Mouse (Mus musculus): Measurements from ENCODE around the gene Khdc1a. TPM values are rescaled to one million over a fixed set of nuclear protein-coding genes. Genes with fewer than 3 reads are reported as not detected.
"Not testable (repeated sequence)": the region's sequence is repeated elsewhere in the genome, so short reads cannot be mapped to it uniquely, and the experiment has no call there.

Khdc1a gene
- polyA plus RNA-seq (2016; fragmentation: Nextera tagmentation; extraction: Ambion mirVana): not detected in 2 replicates

GRCm38 (mm10) chr1:21349341-21349740 is at the start of gene Khdc1a:
Khdc1a (plus strand) TSS chr1:21349641.
- Histone ChIP-seq H3K27me3 (no peaks in the 10 kb centered on the region), H3K4me1 (no peaks in the 10 kb centered on the region), H3K9ac (no peak within 1 kb of the TSS), H3K27ac (no peak within 1 kb of the TSS), H3K9me3 (no peaks in the 10 kb centered on the region), H3K4me2 (no peak within 1 kb of the TSS), H3K4me3 (replicated peaks) (no peak within 1 kb of the TSS), H3K36me3 (replicated peaks) (no peaks in the 10 kb centered on the region)
- no peak for ATAC-seq (ENCODE audit: low FRiP score)
- 77% methylated on average over 2 of the region's 2 CpGs for WGBS

GRCm38 (mm10) chr1:21299826-21300225 is 49.6 kb upstream of the Khdc1a start:
- WGBS: 57% methylated on average over 3 of the region's 3 CpGs
- H3K36me3 ChIP-seq (replicated peaks): no peaks in the 10 kb centered on the region
- no peak for ATAC-seq (ENCODE audit: low FRiP score)
- no peak overlapping the region for H3K27ac ChIP-seq
- no peak overlapping the region for H3K4me3 ChIP-seq (replicated peaks)
- no peaks in the 10 kb centered on the region for H3K27me3 ChIP-seq
- no peak overlapping the region for H3K9ac ChIP-seq
- H3K4me2 ChIP-seq: no peak overlapping the region
- no peaks in the 10 kb centered on the region for H3K4me1 ChIP-seq
- no peaks in the 10 kb centered on the region for H3K9me3 ChIP-seq

GRCm38 (mm10) chr1:21301686-21302085 is 47.8 kb upstream of the Khdc1a start:
- Histone ChIP-seq H3K9ac (no peak overlapping the region), H3K4me1 (no peaks in the 10 kb centered on the region), H3K4me3 (replicated peaks) (no peak overlapping the region), H3K27ac (no peak overlapping the region), H3K36me3 (replicated peaks) (no peaks in the 10 kb centered on the region), H3K27me3 (no peaks in the 10 kb centered on the region), H3K4me2 (no peak overlapping the region), H3K9me3 (no peaks in the 10 kb centered on the region)
- ATAC-seq (ENCODE audit: low FRiP score): no peak
- WGBS: 82% methylated on average over 3 of the region's 3 CpGs

GRCm38 (mm10) chr1:21304174-21304573 is 45.3 kb upstream of the Khdc1a start:
- H3K4me2 ChIP-seq: no peak overlapping the region
- no peak for ATAC-seq (ENCODE audit: low FRiP score)
- no peaks in the 10 kb centered on the region for H3K36me3 ChIP-seq (replicated peaks)
- H3K4me3 ChIP-seq (replicated peaks): no peak overlapping the region
- WGBS: 80% methylated on average over 3 of the region's 3 CpGs
- H3K9ac ChIP-seq: no peak overlapping the region
- H3K27me3 ChIP-seq: no peaks in the 10 kb centered on the region
- no peak overlapping the region for H3K27ac ChIP-seq
- no peaks in the 10 kb centered on the region for H3K9me3 ChIP-seq
- no peaks in the 10 kb centered on the region for H3K4me1 ChIP-seq

GRCm38 (mm10) chr1:21304646-21305045 is 44.8 kb upstream of the Khdc1a start:
- no peaks in the 10 kb centered on the region for H3K36me3 ChIP-seq (replicated peaks)
- no peak overlapping the region for H3K27ac ChIP-seq
- no peaks in the 10 kb centered on the region for H3K4me1 ChIP-seq
- no peak overlapping the region for H3K9ac ChIP-seq
- no peaks in the 10 kb centered on the region for H3K9me3 ChIP-seq
- no peak overlapping the region for H3K4me2 ChIP-seq
- no peaks in the 10 kb centered on the region for H3K27me3 ChIP-seq
- 87% methylated on average over 4 of the region's 4 CpGs for WGBS
- no peak overlapping the region for H3K4me3 ChIP-seq (replicated peaks)
- no peak for ATAC-seq (ENCODE audit: low FRiP score)

GRCm38 (mm10) chr1:21305443-21305842 is 44.0 kb upstream of the Khdc1a start:
- Histone ChIP-seq H3K9ac (no peak overlapping the region), H3K4me3 (replicated peaks) (no peak overlapping the region), H3K27me3 (no peaks in the 10 kb centered on the region), H3K4me2 (no peak overlapping the region), H3K27ac (no peak overlapping the region), H3K4me1 (no peaks in the 10 kb centered on the region), H3K36me3 (replicated peaks) (no peaks in the 10 kb centered on the region), H3K9me3 (no peaks in the 10 kb centered on the region)
- ATAC-seq (ENCODE audit: low FRiP score): no peak
- WGBS: 93% methylated on average over 3 of the region's 3 CpGs

- Histone ChIP-seq H3K36me3 (replicated peaks) (no peaks in the 10 kb centered on the region), H3K4me1 (no peaks in the 10 kb centered on the region), H3K27ac (no peak overlapping the region), H3K9ac (no peak overlapping the region), H3K27me3 (no peaks in the 10 kb centered on the region), H3K4me3 (replicated peaks) (no peak overlapping the region), H3K9me3 (no peaks in the 10 kb centered on the region), H3K4me2 (no peak overlapping the region)
- ATAC-seq (ENCODE audit: low FRiP score): no peak
- 100% methylated on average over 2 of the region's 2 CpGs for WGBS
These were observed 35.1 kb upstream of the Khdc1a start for GRCm38 (mm10) chr1:21314336-21314735.

GRCm38 (mm10) chr1:21315756-21316155 is 33.7 kb upstream of the Khdc1a start:
- no peak overlapping the region for H3K27ac ChIP-seq
- H3K9me3 ChIP-seq: no peaks in the 10 kb centered on the region

GRCm38 (mm10) chr1:21316305-21316704 is 33.1 kb upstream of the Khdc1a start:
- Histone ChIP-seq H3K4me3 (replicated peaks) (no peak overlapping the region), H3K4me1 (no peaks in the 10 kb centered on the region), H3K9me3 (no peaks in the 10 kb centered on the region), H3K4me2 (no peak overlapping the region), H3K36me3 (replicated peaks) (no peaks in the 10 kb centered on the region), H3K27me3 (no peaks in the 10 kb centered on the region), H3K9ac (no peak overlapping the region), H3K27ac (no peak overlapping the region)
- 91% methylated on average over 2 of the region's 2 CpGs for WGBS
- no peak for ATAC-seq (ENCODE audit: low FRiP score)

More at GRCm38 (mm10) chr1:21315756-21316155, 33.7 kb upstream of the Khdc1a start:
- Histone ChIP-seq H3K4me2 (no peak overlapping the region), H3K36me3 (replicated peaks) (no peaks in the 10 kb centered on the region), H3K4me1 (no peaks in the 10 kb centered on the region), H3K9ac (no peak overlapping the region), H3K27me3 (no peaks in the 10 kb centered on the region), H3K4me3 (replicated peaks) (no peak overlapping the region)
- 91% methylated on average over 2 of the region's 2 CpGs for WGBS
- no peak for ATAC-seq (ENCODE audit: low FRiP score)

GRCm38 (mm10) chr1:21318202-21318601 is 31.2 kb upstream of the Khdc1a start:
- no peak for ATAC-seq (ENCODE audit: low FRiP score)
- Histone ChIP-seq H3K4me3 (replicated peaks) (no peak overlapping the region), H3K36me3 (replicated peaks) (no peaks in the 10 kb centered on the region), H3K27me3 (no peaks in the 10 kb centered on the region), H3K27ac (no peak overlapping the region), H3K4me2 (no peak overlapping the region), H3K9ac (no peak overlapping the region), H3K4me1 (no peaks in the 10 kb centered on the region), H3K9me3 (no peaks in the 10 kb centered on the region)

- H3K36me3 ChIP-seq (replicated peaks); ATAC-seq (ENCODE audit: low FRiP score); H3K4me1 ChIP-seq; H3K9me3 ChIP-seq; H3K27ac ChIP-seq; H3K9ac ChIP-seq; H3K4me3 ChIP-seq (replicated peaks); H3K4me2 ChIP-seq; H3K27me3 ChIP-seq: not testable (repeated sequence)
- WGBS: 95% methylated on average over 5 of the region's 5 CpGs
These were observed 29.2 kb upstream of the Khdc1a start for GRCm38 (mm10) chr1:21320271-21320670.

- H3K4me2 ChIP-seq: no peak overlapping the region
- no peak for ATAC-seq (ENCODE audit: low FRiP score)
- 93% methylated on average over 1 of the region's 1 CpGs for WGBS
These were observed 27.8 kb upstream of the Khdc1a start for GRCm38 (mm10) chr1:21321656-21322055.

GRCm38 (mm10) chr1:21323996-21324574 is 25.4 kb upstream of the Khdc1a start:
- no peaks in the 10 kb centered on the region for H3K4me1 ChIP-seq
- H3K9me3 ChIP-seq: 0 out of 2 replicates have a peak, but pooled peaks cover 5% of the 10 kb centered on the region
- no peak overlapping the region for H3K4me3 ChIP-seq (replicated peaks)
- H3K27me3 ChIP-seq: no peaks in the 10 kb centered on the region
- H3K9ac ChIP-seq: no peak overlapping the region
- no peak overlapping the region for H3K27ac ChIP-seq
- no peak for ATAC-seq (ENCODE audit: low FRiP score)
- 22% methylated on average over 1 of the region's 1 CpGs for WGBS
- no peak overlapping the region for H3K4me2 ChIP-seq
- no peaks in the 10 kb centered on the region for H3K36me3 ChIP-seq (replicated peaks)

More at GRCm38 (mm10) chr1:21321656-21322055, 27.8 kb upstream of the Khdc1a start:
- Histone ChIP-seq H3K36me3 (replicated peaks) (no peaks in the 10 kb centered on the region), H3K9me3 (0 out of 2 replicates have a peak, but pooled peaks cover 3% of the 10 kb centered on the region), H3K27me3 (no peaks in the 10 kb centered on the region), H3K4me1 (no peaks in the 10 kb centered on the region), H3K4me3 (replicated peaks) (no peak overlapping the region), H3K27ac (no peak overlapping the region), H3K9ac (no peak overlapping the region)

Measured in forebrain, embryonic 12.5 days (tissue).